Mouse (Mus musculus) c-Kit-positive CD71-positive TER-119-positive erythroid progenitor cells, embryonic 14.5 days (primary cell): ENCODE data around the gene Zfhx3.

Source experiments
- DNase-seq: peaks from one replicate; pipeline ENCODE4 v3.0.0-alpha.2; 2013; ENCODE audit warnings: low spot score

The Zfhx3 gene

DNA sequence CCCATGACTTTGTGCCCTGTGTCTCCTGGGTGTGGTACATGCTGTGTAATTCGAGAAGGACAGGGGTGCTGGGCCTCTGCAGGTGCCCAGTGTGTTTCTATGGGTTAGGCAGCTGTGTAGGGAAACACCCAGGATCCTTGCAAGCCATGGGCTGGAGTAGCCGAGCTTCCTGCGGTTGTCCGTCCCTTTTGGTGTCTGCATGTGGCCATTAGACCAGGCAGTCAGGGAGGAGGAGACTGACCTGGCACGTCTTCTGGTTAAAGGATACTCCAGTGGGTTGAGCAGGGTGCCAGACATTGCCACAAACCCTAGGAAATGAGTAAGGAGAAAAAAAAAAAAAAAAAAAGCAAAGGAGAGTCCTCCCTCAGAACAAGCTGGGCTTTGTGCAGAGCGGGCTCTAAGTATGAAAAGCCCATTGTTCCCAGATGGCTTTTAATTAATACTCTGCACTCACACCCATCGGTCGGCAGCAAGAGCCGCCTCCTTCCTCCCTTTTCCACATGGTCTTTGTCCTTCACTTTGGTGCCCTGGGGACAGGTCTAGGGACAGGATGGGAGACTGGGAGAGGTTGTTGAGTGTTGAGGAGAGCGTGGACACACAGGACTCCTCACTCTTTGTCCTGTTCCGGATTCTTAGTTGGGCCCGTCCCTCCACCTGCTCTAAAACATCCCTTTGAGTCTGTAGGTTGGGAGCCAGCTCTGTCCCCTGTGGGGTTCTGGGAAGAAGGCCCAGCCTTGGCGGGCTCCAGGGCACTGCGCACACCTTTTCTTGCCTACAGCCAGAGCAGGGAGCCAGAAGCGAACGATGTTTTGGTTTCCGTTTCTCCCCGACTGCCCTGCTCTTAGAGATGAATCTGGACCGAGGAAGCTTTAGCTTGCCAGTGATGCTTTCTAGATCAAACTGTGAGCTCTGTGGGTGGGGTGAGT is 813.2 kb downstream of the Zfhx3 start:
- DNase-seq = no peak

DNA sequence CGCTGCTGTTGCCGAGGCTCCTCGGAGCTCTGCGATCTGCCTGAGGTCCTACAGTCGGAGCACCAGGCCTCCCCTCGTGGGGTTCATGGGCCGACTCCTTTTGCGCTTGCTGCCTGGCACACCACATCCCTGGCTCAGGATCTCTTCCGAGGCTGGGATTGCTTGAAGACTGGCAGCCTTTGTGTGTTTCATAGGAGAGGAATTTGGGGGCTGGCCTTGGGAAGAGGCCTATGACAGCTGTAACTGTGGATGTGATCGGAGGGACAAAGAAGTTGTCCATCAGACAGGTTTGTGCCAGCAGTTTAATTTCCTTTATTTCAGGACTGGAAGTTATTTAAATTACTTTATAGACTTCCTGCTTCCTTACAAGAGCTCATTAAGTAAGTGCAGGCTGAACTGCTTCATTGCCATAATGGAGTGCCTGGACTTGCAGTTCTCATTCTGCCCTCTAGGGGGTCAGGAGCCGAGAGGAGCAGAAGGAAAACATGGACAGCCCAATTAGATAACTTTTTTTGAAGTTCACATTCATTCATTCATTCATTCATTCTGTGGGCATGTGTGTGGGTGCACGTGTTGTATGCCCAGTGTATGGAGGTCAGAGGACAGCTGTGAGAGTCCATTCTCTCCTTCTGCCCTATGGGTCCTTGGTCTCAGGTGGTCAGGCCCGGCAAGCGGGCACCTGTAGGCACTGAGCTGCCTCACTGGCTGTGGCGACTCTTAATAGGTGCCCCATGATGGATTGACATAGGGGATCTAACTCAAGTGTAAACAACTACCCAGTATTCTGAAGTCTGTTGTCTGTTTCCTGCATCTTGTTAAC is 817.3 kb downstream of the Zfhx3 start:
- DNase-seq = peak; percentile 46

DNA sequence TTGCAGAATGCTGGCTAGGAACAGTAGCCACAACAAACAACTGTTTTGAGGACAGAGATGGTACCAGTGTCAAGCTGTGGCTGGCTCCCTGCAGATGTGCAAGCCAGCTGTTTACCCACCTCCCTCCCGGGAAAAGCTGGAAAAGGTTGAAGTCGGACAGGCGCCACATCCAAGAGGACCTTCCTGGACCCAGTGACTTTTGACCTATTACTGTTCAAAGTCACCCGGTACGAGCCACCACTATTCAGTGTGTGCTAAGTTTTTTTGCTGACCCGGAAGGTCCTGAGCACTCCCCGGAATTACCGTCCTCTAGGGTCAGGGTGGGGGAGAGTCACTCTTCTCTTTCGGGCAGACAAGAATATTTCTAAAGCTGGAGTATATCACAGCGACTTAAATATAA is 818.3 kb downstream of the Zfhx3 start:
- DNase-seq = no peak

DNA sequence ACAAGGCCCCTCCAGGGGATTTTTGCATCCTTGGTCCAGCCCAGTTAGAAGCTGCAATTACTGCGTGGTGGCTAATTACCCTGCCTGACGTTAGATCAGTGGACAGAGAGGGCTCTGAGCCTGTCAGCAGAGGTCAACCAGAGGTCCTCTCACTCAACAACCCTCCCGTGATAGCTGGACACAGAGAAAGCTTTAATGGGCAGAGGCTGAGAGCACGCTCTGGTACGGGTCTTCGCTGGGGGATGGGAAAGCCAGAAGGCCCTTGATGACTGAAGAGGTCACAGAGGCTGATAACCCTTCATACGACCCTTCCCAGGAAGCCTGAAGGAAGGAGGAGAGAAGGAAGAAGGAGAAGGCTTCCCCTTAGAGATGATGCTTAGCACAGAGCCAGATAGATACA is 820.1 kb downstream of the Zfhx3 start:
- no peak for DNase-seq

DNA sequence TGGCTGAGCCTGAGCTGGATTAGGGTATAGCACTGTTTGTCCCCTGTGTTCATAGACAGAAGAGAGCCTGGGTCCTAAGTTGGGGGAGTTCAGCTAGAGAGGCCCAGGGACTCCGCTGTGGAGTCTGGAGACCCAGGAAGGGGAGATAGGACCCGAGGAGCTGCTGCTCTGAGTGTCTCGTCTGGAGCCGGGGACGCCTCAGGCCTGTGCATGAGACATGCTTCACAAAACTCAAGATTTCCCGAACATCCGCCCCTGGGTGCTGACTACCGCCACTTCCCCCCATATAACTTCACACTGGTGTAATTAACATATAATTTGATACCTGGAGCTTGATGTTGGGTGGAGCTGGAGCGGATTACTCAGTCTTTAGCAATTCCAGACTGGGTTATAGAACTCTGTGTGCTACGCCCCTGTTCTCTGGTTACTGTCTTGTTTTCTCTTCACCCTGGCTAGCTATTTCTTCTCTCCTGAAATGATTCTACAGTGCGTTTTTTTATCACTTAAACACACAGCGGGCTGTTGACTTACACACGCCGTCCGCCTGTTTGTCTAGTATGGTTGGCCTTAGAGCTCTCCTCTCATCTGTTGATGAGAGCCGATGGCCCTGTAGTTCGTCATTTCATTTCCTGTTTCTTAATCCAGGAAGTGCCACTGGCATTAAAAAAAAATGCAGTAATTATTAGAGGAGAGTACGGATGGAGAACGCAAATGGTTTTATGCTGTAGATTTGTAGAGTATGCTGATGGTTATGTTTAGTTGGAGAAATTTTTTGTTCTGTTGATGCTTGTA is 822.2 kb downstream of the Zfhx3 start:
- DNase-seq = no peak

DNA sequence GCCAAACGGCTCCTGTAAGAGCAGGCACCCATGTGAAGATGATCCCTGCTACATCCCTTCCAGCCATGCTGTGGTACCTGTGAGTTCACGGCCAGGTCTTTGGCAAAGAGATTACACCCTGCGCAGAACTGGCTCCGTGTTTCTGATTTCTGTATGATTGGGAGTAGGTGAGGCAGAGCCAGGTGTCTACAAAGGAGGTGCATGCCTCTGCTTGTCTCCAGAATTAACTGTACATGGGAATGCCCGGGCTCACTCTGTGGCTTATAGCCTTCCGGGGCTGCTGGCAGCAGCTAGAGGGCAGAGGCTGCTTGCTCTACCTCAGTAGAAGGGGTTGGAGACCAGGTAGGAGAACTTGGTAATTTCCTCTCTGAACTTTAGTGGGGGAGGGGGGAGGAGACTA is 823.7 kb downstream of the Zfhx3 start:
- no peak for DNase-seq

DNA sequence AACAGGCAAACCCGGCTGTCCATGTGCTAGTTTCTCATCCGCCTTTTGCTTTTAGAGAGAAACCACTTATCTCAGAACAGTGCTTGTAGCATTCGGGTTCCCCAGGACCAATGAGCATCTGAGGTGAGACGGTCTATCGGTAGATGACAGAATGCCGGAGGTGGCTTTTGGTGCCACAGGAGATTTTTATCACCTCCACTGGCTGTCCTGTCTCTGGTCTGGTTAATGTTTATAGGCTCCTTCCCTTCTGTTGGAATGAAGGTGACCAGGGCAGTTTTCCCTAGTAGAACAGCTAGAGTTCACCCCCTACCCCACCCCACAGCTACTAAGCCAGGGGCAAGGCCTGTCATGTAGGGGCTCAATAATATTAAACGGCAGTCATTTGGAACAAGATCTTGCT is 825.6 kb downstream of the Zfhx3 start:
- no peak for DNase-seq

DNA sequence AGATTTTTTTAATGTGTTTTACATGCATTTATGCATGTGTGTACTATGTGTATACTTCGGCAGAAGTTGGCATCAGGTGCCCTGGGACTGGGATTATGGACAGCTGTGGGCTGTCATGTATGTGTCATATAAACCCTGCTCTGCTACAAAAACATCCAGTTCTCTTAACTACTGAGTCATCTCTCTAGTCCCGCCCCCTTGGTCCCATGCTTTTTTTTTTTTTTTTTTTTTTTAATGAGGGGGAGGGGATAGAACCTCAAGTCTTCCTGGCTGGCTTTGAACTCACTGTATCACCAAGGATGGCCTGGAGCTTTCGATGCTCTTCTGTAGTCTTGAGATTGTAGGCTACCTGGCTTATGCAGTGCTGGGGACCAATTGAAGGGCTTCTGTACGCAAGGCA is 827.9 kb downstream of the Zfhx3 start:
- DNase-seq = no peak

DNA sequence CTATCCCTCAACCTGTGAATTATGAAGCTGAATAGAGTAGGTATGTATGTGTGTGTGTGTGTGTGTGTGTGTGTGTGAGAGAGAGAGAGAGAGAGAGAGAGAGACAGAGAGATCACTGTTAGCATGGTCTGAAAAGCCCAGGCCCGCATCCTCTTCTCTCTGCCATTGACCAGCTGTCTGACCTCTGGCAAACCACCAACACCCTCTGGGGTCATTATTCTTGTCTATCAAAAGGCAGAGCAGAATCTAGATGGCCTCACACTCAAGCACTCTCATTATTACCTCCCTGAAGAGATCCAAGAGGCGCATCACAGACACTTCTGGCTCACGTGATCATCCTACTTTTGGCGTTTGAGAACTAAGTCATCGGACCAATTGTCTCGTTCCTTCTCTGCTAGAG is 831.0 kb downstream of the Zfhx3 start:
- no peak for DNase-seq

DNA sequence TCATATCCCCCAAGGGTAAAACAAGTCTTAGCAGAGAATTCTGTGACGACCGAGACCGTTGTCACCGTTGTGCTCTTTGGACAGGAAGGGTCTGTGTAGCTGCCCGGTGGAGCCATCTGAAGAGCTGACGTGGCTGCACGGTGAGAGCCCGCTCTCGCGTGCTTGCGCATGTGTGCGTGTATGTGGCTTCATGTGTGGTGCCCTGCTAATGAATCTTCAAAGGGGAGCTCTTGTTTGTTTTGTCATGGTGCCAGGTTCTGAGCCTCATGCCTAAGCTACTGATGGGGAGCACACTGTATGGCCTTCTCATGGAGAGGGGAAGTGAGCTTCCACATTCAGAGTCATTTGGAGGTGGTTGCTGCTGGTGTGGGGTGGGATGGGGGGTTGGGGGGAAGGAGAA is 835.6 kb downstream of the Zfhx3 start:
- no peak for DNase-seq

DNA sequence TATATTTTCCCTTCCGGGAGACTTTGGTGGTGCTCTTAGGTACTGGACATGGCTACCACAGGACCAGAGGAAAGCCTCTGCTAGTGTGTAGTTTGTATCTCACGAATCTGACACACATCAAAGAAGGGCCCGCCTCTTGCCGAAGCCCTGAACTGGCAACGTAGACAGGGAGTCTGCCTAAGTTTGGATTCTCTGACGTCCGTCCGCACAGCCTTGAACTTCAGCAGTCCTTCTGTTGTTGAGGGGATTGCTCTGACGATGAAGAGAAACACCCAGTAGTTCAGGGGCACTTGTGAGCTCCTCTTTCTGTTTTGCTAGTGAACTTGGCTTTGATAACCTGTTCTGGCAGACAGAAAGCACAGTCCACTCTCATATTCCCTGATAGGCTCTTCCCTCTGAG is 836.1 kb downstream of the Zfhx3 start:
- no peak for DNase-seq

DNA sequence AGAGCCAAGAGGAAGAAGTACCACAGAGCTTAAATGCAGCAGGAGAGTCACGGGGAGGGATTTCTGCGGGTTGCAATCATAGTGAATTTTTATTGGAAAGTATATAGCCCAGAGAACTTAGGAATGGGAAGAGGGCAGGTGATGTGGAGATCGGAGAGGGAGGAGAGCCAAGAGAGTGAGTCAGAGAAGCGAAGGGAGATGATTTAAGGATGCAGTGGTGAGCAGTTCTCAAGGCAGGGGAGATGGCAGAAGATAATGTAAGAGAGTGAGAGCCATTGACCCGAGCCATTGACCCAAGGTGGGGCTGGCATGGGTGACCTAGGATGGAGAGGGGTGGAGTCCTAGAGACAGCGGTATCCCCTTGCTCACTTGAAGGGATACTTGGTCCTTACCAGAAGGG is 838.3 kb downstream of the Zfhx3 start:
- no peak for DNase-seq

DNA sequence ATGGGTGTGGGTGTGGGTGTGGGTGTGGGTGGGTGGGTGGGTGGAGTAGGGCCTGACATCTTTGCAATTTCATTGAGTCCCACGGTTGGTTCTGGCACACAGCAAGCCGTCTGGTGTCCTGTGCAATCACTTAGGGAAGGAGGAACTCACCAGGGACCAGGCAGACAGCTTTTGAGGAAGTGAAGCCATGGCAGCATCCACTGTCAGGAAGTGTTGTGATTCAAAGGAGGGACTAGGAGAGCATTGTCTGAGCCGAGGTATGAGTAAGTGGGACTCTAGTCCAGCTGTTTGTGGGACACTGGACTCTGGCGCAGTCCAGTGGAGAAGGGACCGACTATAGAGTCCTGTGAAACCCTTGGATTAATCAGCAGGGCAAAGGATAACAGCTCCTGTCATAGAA is 838.7 kb downstream of the Zfhx3 start:
- no peak for DNase-seq

DNA sequence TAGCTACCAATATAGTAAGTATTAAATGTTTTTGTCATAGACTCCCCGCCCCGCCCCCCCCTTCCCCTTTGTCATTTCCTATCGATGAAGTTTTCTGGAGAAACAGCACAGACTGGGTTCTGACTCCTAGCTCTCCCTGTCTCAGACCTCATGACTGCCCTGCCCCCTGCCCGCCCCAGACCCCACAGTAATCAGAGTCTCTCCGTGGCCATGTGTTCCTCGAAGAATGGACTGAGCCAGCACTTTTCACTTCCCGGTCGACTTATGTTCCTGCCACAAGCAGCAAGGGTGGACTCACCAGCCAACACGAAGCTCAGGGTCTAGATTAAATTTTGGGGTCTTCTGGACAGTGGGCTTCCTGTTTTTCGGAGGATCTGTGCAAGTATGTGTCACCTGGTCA is 840.7 kb downstream of the Zfhx3 start:
- DNase-seq = no peak

DNA sequence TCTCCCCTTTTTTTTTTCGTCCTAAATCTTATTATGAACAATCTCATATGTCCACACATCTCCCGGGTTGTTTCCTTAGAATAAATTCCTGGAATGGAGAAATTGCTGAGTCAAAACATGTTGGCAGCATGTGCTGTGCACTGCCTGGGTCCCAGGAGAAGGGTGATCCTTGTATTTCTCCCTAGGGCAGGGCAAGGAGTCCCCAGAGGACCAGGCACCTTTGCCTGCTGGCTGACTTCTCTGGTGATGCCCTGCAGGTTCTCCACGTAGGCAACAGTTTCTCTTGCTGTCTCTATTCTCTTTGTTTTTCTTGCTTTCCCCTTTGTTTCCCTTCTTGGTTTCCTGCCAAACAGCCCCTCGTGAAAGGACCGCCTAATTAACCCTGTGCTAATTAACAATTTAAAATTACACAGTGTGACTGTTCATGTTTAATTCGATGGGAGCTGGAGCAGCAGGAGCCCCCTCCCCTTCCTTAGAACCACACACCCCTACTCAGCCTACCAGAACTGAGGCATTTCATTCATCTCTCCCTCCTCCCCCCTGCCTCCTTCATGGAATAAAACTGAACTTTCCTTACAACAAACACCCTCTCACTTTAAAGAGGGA is 845.8 kb downstream of the Zfhx3 start:
- DNase-seq = no peak

DNA sequence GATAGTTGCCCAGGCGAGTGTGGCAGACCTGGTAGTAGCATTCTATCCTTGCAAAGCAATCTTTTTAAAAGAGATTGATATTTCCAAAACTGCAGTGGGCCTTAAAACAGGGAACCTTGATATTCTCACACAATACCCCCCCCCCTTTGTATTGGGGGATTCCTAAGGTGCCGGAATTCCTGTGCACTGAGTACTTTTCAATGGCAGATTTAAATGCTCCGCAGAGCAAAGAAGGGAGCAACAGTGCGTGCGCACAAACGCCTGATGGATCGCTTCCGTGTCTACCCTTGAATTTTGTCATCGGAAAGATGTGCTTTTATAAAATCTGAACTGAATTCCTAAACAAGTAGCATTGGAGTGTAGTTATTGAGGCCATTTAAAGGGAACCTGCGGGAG is 846.3 kb downstream of the Zfhx3 start:
- DNase-seq = no peak

DNA sequence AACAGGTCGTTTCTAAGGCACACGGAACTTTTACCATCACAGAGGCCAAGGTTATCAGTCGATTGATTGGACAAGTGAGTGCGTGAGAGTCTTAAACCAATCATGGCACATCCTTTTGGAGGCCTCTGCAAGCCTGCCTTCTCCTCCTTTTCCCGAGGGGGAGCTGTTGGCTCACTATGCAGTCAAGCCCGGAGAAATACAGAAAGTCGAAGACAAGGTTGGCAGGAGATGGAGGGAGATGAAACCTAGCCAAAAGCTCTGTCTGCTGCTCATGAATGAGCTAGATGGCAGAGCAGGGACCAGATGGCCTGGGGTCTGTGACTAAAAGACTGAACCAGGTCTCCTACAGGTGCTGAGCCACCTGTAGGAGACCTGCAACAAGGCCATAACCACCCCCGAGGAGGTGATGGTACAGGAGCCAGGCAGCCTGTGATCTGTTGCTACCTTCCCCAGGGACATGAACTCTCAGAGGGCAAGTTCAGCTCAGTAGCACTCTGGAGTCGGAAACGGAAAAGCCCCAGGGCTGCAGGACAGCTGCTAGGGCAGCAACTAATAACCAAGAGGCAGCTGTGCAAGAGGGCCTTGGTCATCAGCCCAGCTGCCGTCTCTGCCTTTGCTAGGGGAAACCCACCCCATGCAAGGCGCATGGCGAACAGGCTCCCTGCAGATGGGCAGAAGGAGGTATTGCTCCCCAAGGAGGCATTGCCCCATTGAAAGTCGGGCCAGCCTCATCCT is 848.3 kb downstream of the Zfhx3 start:
- DNase-seq = no peak

DNA sequence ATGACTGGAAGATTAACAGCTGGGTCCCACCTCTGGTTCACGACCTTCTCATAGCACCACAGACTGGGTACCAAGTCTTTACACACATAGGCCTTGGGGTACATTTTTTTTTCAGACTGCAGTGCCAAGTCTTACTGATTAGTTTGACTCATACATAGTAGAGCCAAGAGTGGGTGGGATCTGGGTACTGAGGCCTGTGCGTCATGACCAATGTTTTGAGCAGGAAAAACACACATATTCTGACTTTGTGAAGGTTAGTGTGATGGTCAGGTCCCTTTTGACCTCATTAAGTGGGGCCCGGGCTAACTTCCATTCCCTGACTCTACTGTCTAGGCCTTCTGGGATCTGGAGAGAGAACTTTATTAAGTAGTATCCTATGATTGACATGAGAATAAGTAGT is 853.6 kb downstream of the Zfhx3 start:
- no peak for DNase-seq

DNA sequence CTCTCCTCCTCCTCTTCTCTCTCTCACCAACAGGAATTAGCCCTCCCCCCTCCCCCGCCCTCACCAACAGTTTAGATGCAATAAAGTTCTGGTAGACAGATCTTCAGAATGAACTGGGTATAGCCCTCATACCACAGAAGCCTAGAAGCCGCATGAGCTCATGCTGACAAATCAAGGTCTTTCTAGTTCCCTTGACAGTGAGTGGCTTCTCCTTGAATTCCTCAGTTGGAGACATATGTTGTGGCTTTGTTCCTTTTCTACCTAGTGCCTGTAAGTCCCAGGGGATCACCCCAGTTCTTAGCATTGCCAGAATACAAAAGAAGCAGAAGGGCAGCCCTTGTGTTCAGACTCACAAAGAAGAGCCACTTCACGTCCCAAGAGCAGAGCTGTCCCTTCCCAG is 854.4 kb downstream of the Zfhx3 start:
- no peak for DNase-seq

DNA sequence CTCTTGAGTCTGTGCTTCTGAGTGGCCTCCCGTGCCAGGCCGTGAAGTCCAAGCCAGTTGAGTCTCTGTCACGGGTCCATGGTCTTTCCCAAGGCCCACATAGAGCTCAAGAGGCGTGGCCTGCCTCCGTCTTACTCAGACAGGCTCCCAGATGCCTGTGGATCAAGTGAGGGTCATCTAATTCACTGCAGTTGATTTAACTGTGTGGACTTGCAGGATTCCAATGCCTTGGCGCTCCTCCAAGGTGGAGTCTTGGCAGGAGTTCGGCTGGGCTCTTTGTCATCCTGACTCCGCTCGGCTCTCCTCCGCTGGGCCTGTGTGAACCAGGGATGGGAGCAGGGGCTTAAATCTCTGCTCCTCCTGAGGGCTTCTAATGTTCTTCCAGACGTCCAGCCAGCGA is 855.6 kb downstream of the Zfhx3 start:
- no peak for DNase-seq

DNA sequence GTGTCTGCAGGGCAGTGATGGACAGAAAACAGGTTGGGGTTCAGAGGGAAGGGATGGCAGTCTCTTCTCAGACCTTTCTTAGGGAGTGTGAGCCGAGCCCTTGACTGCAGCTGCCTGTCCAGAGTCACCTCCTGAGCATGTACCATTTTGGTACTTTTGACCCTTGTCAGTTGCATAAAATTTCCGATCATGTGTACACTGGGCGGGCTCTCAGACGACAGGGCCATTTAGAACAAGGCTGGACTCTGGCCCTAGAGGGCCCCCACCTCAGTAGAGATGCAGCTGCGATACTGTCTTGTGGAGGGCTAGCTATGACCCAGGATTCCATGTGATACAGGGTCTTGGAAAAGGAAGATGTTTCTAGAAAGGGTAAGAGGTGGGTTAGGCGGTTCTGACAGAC is 856.8 kb downstream of the Zfhx3 start:
- DNase-seq = no peak
